Mouse (Mus musculus) E14TG2a.4 (cell line): Measurements from ENCODE around the gene Grb10.

Source experiments
- CTCF ChIP-seq: conservative IDR thresholded peaks from 2 replicates; pipeline ENCODE4 v1.5.1; 2014; ENCODE audit warnings: low read length
- NANOG ChIP-seq: IDR thresholded peaks from 2 replicates; pipeline ENCODE4 v1.6.1; 2014; ENCODE audit warnings: borderline replicate concordance, low read length, mixed read lengths
- POU5F1 ChIP-seq: IDR thresholded peaks from 2 replicates; pipeline ENCODE4 v1.6.1; 2014; ENCODE audit warnings: low read length, borderline replicate concordance

DNA sequence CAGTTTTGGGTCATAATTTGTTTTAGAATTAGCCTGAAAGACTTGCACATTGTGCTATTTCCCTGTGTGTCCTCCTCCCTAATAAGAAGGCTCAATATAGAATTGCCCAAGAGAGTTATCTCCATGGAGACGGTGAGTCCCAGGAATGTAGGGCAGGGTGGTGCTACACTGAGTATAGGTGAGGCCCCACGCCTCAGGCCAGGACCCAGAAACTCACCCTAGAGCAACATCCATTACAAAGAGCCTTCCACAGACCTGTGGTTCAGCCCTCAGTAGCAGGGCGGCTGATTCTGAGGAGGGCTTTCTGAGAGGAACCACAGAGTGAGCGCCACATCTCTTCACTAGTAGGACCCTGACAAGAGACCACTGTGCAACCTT, 89.5 kb downstream of the Grb10 start:
- TF ChIP-seq CTCF (no peak), POU5F1 (no peak), NANOG (no peak; the same call in 1 of the 2 replicates)
